ENCODE assay signal across 11 mouse cellular contexts in the genomic region with DNA sequence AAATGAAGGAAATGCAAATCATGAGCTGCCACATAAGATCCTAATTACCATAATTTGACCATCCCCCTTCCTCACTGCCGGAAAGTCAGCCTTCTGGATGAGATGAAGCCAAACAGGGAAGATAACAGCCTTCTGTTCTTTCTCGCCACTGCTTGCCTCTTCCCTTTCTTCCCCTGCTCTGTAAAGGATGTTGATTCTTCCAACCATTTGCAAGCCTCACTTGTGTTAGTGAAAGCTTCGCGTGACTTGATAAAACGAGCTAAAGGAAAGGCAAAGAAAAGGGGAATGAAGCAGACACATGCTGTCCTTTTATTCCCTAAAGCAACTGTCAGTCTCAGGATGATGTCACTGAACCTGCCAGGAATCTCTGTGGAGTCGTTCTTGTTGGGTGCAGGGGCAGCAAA.
DNase-seq lines count a peak whose midpoint lies in the region; ATAC-seq and TF ChIP-seq lines count a peak whose summit lies in the region.
"Had no signal": no experiment of that assay in that cellular context is flagged by ENCODE, and none has a peak within 500 bp of the region (broad histone marks: within the 10 kb centered on the region; RNA-seq: fewer than 3 reads in every experiment).

No protein-coding gene starts in this region.

- TF ChIP-seq POLR2A in olfactory bulb, adult 2 months (IDR thresholded peaks at IDR 0.05; ENCODE audit: insufficient read depth, low read depth, low read length) = no peak

- no peaks in the 10 kb centered on the region for H3K9me3 ChIP-seq in limb, embryonic 11.5 days (ENCODE audit: control insufficient read depth, low read length)
- H3K9me3 ChIP-seq in limb, embryonic 10.5 days (replicated peaks) = no peaks in the 10 kb centered on the region

- no peak overlapping the region for H3K4me2 ChIP-seq in limb, embryonic 11.5 days (ENCODE audit: low read depth, severe bottlenecking)

- TF ChIP-seq CTCF in olfactory bulb, adult 2 months (IDR thresholded peaks at IDR 0.05; ENCODE audit: insufficient read depth, low read depth, low read length) = no peak

- H3K4me3 ChIP-seq in limb, embryonic 11.5 days (ENCODE audit: low read depth, low read length) = no peak overlapping the region
- no peak overlapping the region for H3K4me3 ChIP-seq in limb, embryonic 10.5 days
- no peak overlapping the region for H3K4me3 ChIP-seq in olfactory bulb, adult 2 months (ENCODE audit: insufficient read depth, low read depth, low read length)

- ATAC-seq in limb, embryonic 11.5 days (ENCODE audit: insufficient number of reproducible peaks, low FRiP score, low TSS enrichment, low read depth) = no peak
- ATAC-seq: liver, postnatal 0 days had no signal

- no peaks in the 10 kb centered on the region for H3K36me3 ChIP-seq in limb, embryonic 11.5 days (ENCODE audit: control insufficient read depth, insufficient read depth, low read length)
- H3K36me3 ChIP-seq in limb, embryonic 10.5 days = no peaks in the 10 kb centered on the region

- DNase-seq in cerebellum, postnatal 10 days = peak; percentile 30 to 45
- DNase-seq in cerebellum, postnatal 25 days = no peak
- peak; percentile 7 for DNase-seq in limb, embryonic 11.5 days (ENCODE audit: low spot score)
- DNase-seq in limb, embryonic 10.5 days (ENCODE audit: low spot score) = no peak
- DNase-seq in layer of hippocampus, adult 9-11 months = peak; percentile 20
- DNase-seq in thymus, postnatal 10 days (ENCODE audit: low spot score in 2 of 2) = no peak
- DNase-seq in right cerebral cortex, adult 18-20 months = no peak
- DNase-seq: kidney, adult 2 months; liver, postnatal 0 days; thymus, postnatal 36 days had no signal

- no peak overlapping the region for H3K9ac ChIP-seq in limb, embryonic 11.5 days (ENCODE audit: low read length)
- H3K9ac ChIP-seq: liver, postnatal 0 days had no signal

- H3K27me3 ChIP-seq in limb, embryonic 11.5 days (ENCODE audit: control insufficient read depth, insufficient read depth, low read length) = no peaks in the 10 kb centered on the region
- H3K27me3 ChIP-seq in limb, embryonic 10.5 days (ENCODE audit: low read depth, poor library complexity, severe bottlenecking) = no peaks in the 10 kb centered on the region

- no peak overlapping the region for H3K27ac ChIP-seq in limb, embryonic 11.5 days (replicated peaks; ENCODE audit: low read depth, low read length)
- H3K27ac ChIP-seq in limb, embryonic 10.5 days = no peak overlapping the region
- 0 out of 2 replicates have a peak overlapping the region, but pooled peaks have one; percentile 45 for H3K27ac ChIP-seq in olfactory bulb, adult 2 months (ENCODE audit: insufficient read depth, low read depth, low read length)

- no peaks in the 10 kb centered on the region for H3K4me1 ChIP-seq in limb, embryonic 11.5 days (ENCODE audit: control insufficient read depth, insufficient read depth, low read length)
- H3K4me1 ChIP-seq in limb, embryonic 10.5 days = no peaks in the 10 kb centered on the region
- no peaks in the 10 kb centered on the region for H3K4me1 ChIP-seq in olfactory bulb, adult 2 months (ENCODE audit: control insufficient read depth, insufficient read depth, low read length)

- 40% methylated on average over 6 of the region's 6 CpGs for WGBS in limb, embryonic 11.5 days
- 50% methylated on average over 6 of the region's 6 CpGs for WGBS in limb, embryonic 10.5 days
- WGBS in olfactory bulb, adult 2 months = 16% methylated on average over 6 of the region's 6 CpGs

Comparison
In these comparisons a context has a peak if more than half of its experiments do, and no peak if none do; other contexts are left out.
1. DNase-seq: peak in cerebellum, postnatal 10 days (2 of 2), limb, embryonic 11.5 days (single experiment) and layer of hippocampus, adult 9-11 months (single experiment); none in cerebellum, postnatal 25 days (0 of 2), limb, embryonic 10.5 days (single experiment), thymus, postnatal 10 days (0 of 2) and right cerebral cortex, adult 18-20 months (single experiment).